Mouse (Mus musculus): ENCODE data around the gene Minpp1.

- no peak for TF ChIP-seq CTCF (IDR thresholded peaks at IDR 0.05; ENCODE audit: insufficient read depth, low read length)
- TF ChIP-seq POLR2A (IDR thresholded peaks at IDR 0.05; ENCODE audit: borderline replicate concordance, extremely low read depth, low read depth, low read length) = no peak
Measured at GRCm38 (mm10) chr19:32532331-32532730, 46.8 kb downstream of the Minpp1 start.

All from lung, adult 2 months (tissue).